Mouse (Mus musculus): ENCODE data around the gene Syn3. TPM values are rescaled to one million over a fixed set of nuclear protein-coding genes. Genes with fewer than 3 reads are reported as not detected.

Gene Syn3
- polyA plus RNA-seq, 1 experiment from 2014 or later: 5.9 TPM

DNA sequence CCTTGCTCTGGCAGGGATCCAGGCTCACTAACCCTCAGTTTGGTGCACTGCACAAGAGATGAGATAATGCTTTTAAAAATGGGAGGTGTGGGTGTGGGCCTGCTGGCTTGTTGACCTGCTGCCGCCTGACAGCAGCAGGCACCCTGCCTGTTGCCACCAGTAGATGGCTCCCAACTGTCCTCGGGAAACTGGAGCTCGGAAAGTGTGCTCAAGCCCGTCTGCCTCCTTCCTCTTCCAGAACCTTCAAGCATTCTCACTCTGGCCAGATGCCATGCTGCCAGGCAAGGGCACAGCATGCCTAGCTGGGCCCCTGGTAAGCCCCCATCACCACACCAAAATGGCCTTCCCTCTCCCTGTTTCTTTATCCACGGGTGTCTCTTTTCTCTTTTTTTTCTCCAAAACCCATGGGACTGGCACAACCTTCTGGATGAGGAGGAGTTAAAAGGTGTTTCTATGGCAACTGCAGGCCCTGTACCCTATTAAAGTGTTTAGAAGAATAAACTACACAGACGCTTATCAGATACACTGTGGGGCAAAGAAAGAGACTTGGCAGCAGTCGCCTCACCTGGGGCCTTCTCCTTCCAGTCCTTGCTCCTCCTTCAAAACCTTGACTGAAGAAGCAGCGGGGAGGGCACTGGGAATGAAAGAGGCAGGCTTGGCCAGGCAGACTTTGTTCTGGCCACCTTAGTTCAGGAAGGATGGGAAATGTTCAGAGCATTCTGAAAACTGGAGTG lies 195.8 kb downstream of the Syn3 start:
- Histone ChIP-seq H3K27me3 (ENCODE audit: insufficient read depth, low read length) (no peaks in the 10 kb centered on the region), H3K4me2 (ENCODE audit: low read length) (peak overlapping the region; percentile 74), H3K36me3 (ENCODE audit: insufficient read depth, low read length) (0 out of 2 replicates have a peak, but pooled peaks cover 9% of the 10 kb centered on the region), H3K4me3 (replicated peaks; ENCODE audit: low read depth, low read length) (peak overlapping the region; percentile 72), H3K4me1 (replicated peaks; ENCODE audit: insufficient read depth, low read length) (peaks cover 10% of the 10 kb centered on the region), H3K9me3 (replicated peaks; ENCODE audit: low read length) (no peaks in the 10 kb centered on the region), H3K27ac (peak overlapping the region; percentile 84; the same call in 1 of the 2 replicates), H3K9ac (ENCODE audit: low read depth, low read length) (peak overlapping the region; percentile 85)
- peak; percentile 87 for DNase-seq (ENCODE audit: low spot score)
- peak; percentile 84 for TF ChIP-seq CTCF (IDR thresholded peaks at IDR 0.05; ENCODE audit: low read depth)
- WGBS: 20% methylated on average over 8 of the region's 8 CpGs
- peak; percentile 34 for ATAC-seq (replicated peaks; ENCODE audit: low FRiP score, low read depth)

DNA sequence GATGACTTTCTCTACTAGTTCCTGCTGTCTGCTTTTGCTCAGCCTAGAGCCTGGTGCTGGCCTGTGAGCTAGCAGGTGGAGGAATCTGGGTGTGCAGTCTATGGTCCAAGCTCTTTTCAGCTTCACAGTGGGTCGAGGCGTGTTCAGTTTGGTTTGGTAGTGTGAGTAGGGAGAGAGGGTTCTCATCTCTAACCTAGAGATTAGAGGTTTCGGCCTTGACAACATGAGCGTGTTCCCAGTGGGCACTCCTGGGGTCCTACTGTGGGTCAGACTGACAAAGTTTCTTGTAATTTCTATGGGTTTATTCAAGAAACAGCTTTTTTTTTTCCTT lies 196.4 kb downstream of the Syn3 start:
- Histone ChIP-seq H3K9ac (ENCODE audit: low read depth, low read length) (peak overlapping the region; percentile 85), H3K4me1 (replicated peaks; ENCODE audit: insufficient read depth, low read length) (peaks cover 10% of the 10 kb centered on the region), H3K36me3 (ENCODE audit: insufficient read depth, low read length) (0 out of 2 replicates have a peak, but pooled peaks cover 6% of the 10 kb centered on the region), H3K27ac (peak overlapping the region; percentile 84), H3K4me3 (replicated peaks; ENCODE audit: low read depth, low read length) (peak overlapping the region; percentile 72), H3K9me3 (replicated peaks; ENCODE audit: low read length) (no peaks in the 10 kb centered on the region), H3K27me3 (ENCODE audit: insufficient read depth, low read length) (no peaks in the 10 kb centered on the region), H3K4me2 (ENCODE audit: low read length) (peak overlapping the region; percentile 74)
- no peak for ATAC-seq (replicated peaks; ENCODE audit: low FRiP score, low read depth)
- WGBS: 52% methylated on average over 4 of the region's 4 CpGs
- no peak for TF ChIP-seq CTCF (IDR thresholded peaks at IDR 0.05; ENCODE audit: low read depth)
- peak; percentile 45 for DNase-seq (ENCODE audit: low spot score)

DNA sequence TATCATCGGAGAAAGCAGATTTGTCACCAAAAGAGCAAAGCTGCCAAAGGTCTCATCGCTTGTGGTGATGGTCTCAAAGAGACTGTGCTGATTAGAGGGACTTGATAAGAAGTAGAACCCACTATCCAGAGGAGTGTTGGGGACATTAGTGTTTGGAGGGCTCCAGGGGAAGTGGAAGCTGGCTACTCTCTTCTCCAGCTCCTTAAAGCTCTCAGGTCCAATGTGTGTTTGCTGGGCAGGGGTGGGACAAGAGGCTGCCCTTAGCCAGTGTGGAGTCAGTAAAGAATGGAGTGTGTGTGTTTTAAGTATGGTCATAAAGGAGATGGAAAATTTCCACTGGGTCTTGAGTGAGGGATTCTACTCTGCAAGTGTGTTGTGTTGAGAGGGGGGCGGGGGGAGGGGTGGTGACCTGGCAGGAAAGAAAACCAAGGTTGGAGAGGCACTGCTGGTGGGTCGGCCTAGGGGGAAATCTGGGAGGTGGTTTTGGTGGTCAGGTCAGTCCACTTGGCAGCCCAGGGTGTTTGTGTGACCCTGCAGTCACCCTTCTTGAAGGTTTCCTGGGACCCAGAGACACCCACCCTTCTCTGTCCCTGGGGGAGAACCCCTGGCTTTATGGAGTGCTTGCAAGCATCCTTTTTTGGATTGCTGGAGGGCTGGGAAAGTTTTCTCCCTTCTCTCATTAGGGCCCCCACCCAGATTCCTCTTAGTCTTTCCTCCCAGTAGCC lies 196.9 kb downstream of the Syn3 start:
- H3K9ac ChIP-seq (ENCODE audit: low read depth, low read length): peak overlapping the region; percentile 85
- ATAC-seq (replicated peaks; ENCODE audit: low FRiP score, low read depth) (no peak), DNase-seq (ENCODE audit: low spot score) (no peak)
- H3K4me1 ChIP-seq (replicated peaks; ENCODE audit: insufficient read depth, low read length): peaks cover 10% of the 10 kb centered on the region
- H3K27ac ChIP-seq: peak overlapping the region; percentile 84
- no peaks in the 10 kb centered on the region for H3K27me3 ChIP-seq (ENCODE audit: insufficient read depth, low read length)
- H3K9me3 ChIP-seq (replicated peaks; ENCODE audit: low read length): no peaks in the 10 kb centered on the region
- WGBS: 30% methylated on average over 4 of the region's 4 CpGs
- H3K4me3 ChIP-seq (replicated peaks; ENCODE audit: low read depth, low read length): peak overlapping the region; percentile 72
- H3K4me2 ChIP-seq (ENCODE audit: low read length): peak overlapping the region; percentile 74
- TF ChIP-seq CTCF (IDR thresholded peaks at IDR 0.05; ENCODE audit: low read depth): no peak
- 0 out of 2 replicates have a peak, but pooled peaks cover under 1% of the 10 kb centered on the region for H3K36me3 ChIP-seq (ENCODE audit: insufficient read depth, low read length)

DNA sequence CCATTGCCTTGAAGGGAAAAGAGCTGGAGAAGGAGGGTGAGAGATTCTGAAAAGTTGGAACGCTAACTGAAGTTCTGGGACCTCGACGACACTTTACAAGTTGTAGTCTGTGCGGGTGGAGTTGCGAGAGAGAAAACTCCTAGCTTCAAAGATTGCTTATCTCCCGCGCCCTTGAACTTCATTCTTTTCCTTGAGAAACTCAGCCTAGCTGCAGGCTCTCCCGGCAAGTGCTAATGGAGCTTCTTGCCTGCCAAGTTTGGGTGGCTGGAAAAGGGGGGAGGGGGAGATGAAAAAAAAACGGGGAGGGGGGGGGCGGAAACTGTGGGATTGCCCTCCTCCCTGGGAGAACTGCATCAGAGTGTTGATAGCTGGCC lies 197.6 kb downstream of the Syn3 start:
- WGBS: under 1% methylated on average over 10 of the region's 10 CpGs
- Histone ChIP-seq H3K4me3 (replicated peaks; ENCODE audit: low read depth, low read length) (peak overlapping the region; percentile 72), H3K9me3 (replicated peaks; ENCODE audit: low read length) (no peaks in the 10 kb centered on the region), H3K4me1 (replicated peaks; ENCODE audit: insufficient read depth, low read length) (peaks cover 10% of the 10 kb centered on the region), H3K4me2 (ENCODE audit: low read length) (peak overlapping the region; percentile 74), H3K9ac (ENCODE audit: low read depth, low read length) (peak overlapping the region; percentile 85), H3K27ac (peak overlapping the region; percentile 84), H3K36me3 (ENCODE audit: insufficient read depth, low read length) (no peaks in the 10 kb centered on the region), H3K27me3 (ENCODE audit: insufficient read depth, low read length) (no peaks in the 10 kb centered on the region)
- TF ChIP-seq CTCF (IDR thresholded peaks at IDR 0.05; ENCODE audit: low read depth): no peak
- ATAC-seq (replicated peaks; ENCODE audit: low FRiP score, low read depth) (no peak), DNase-seq (ENCODE audit: low spot score) (peak; percentile 48)

DNA sequence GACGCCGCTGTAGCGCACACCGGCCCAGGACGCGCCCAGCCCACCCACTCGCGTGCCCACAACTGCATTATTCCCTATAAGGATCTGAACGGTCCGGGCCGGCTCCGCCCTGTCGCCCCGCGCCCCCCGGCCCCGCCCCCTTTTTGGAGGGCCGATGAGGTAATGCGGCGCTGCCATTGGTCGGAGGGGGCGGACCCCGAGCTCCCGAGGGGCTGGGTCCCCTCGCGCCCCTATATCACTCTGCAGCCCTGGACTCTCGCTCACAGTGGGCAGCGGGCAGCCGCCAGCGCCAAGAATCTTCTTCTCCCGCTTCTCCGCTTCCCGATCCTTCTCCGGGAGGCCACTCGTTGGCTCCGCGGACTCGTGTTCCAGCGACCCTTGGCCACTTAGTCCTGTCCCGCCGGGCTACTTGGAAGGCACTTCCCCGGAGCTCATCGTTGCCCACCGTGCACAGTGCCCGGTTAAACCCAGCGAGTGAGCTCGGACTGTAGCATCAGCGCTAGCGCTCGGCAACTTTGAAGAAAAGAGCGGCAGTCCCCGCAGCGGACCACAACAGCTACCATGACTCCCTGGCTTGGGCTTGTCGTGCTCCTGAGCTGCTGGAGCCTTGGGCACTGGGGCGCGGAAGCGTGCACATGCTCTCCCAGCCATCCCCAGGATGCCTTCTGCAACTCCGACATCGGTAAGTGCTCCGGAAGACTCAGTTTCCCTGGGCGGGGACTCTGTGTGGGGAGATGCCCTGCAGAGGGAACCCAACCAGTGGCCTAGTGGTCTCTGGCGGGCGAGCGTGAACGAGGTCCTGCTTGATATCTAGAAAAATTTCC lies 198.2 kb downstream of the Syn3 start, which contains the start of gene Timp3:
Gene Timp3, plus strand, starts transcription at position 80 of the 824 bp plus-strand sequence.
- peaks cover 15% of the 10 kb centered on the region for H3K4me1 ChIP-seq (replicated peaks; ENCODE audit: insufficient read depth, low read length)
- H3K9me3 ChIP-seq (replicated peaks; ENCODE audit: low read length): no peaks in the 10 kb centered on the region
- no peaks in the 10 kb centered on the region for H3K36me3 ChIP-seq (ENCODE audit: insufficient read depth, low read length)
- ATAC-seq (replicated peaks; ENCODE audit: low FRiP score, low read depth) (peak; percentile 87), DNase-seq (ENCODE audit: low spot score) (peak; percentile 91)
- H3K4me3 ChIP-seq (replicated peaks; ENCODE audit: low read depth, low read length): peak within 1 kb of the TSS; percentile 72
- peak within 1 kb of the TSS; percentile 85 for H3K9ac ChIP-seq (ENCODE audit: low read depth, low read length)
- H3K27me3 ChIP-seq (ENCODE audit: insufficient read depth, low read length): no peaks in the 10 kb centered on the region
- TF ChIP-seq CTCF (IDR thresholded peaks at IDR 0.05; ENCODE audit: low read depth): 0 out of 2 replicates have a peak, but pooled peaks have one; percentile 6
- H3K27ac ChIP-seq: peak within 1 kb of the TSS; percentile 84
- peak within 1 kb of the TSS; percentile 74 for H3K4me2 ChIP-seq (ENCODE audit: low read length)
- under 1% methylated on average over 64 of the region's 65 CpGs for WGBS

DNA sequence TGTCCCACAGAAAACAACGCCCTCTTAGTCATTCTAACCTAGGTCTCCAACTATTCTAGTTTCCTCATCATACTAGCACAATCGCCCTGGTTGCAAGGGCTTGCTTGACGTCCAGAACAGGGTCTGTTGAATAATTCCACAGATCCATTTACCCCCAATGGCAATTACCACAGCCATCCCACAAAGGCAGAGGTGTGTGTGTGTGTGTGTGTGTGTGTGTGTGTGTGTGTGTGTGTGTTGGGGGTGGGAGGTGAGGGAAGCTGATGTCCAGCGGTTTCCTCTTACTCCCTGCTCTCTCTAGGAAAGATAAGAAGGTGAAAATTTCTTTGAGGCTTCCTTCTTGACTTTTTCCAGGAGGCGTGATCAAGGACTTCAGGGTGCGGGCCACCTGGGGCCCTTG lies 198.9 kb downstream of the Syn3 start:
- Histone ChIP-seq H3K4me1 (replicated peaks; ENCODE audit: insufficient read depth, low read length) (peaks cover 17% of the 10 kb centered on the region), H3K9ac (ENCODE audit: low read depth, low read length) (0 out of 2 replicates have a peak overlapping the region, but pooled peaks have one; percentile 85), H3K4me2 (ENCODE audit: low read length) (peak overlapping the region; percentile 74), H3K27ac (no peak overlapping the region), H3K27me3 (ENCODE audit: insufficient read depth, low read length) (no peaks in the 10 kb centered on the region), H3K9me3 (replicated peaks; ENCODE audit: low read length) (no peaks in the 10 kb centered on the region), H3K36me3 (ENCODE audit: insufficient read depth, low read length) (no peaks in the 10 kb centered on the region), H3K4me3 (replicated peaks; ENCODE audit: low read depth, low read length) (peak overlapping the region; percentile 72)
- WGBS: 38% methylated on average over 6 of the region's 6 CpGs
- no peak for ATAC-seq (replicated peaks; ENCODE audit: low FRiP score, low read depth)
- TF ChIP-seq CTCF (IDR thresholded peaks at IDR 0.05; ENCODE audit: low read depth): no peak
- peak; percentile 22 for DNase-seq (ENCODE audit: low spot score)

Data from kidney, postnatal 0 days (tissue).